Mouse (Mus musculus) bone marrow macrophage, adult 2 months (primary cell): ENCODE results near the gene Bzw2. TPM values are rescaled to one million over a fixed set of nuclear protein-coding genes. Genes with fewer than 3 reads are reported as not detected.
"Not testable (repeated sequence)": the region's sequence is repeated elsewhere in the genome, so short reads cannot be mapped to it uniquely, and the experiment has no call there.

Source experiments
- H3K27ac ChIP-seq: 2 replicates; pipeline ENCODE4 v1.5.1; 2012; ENCODE audit warnings: low read depth, low read length; ENCODE audit not compliant: insufficient read depth
- H3K4me1 ChIP-seq: 2 replicates; pipeline ENCODE4 v1.6.1; 2012; ENCODE audit warnings: low read length; ENCODE audit not compliant: control insufficient read depth, insufficient read depth
- H3K4me3 ChIP-seq: 2 replicates; pipeline ENCODE4 v1.5.1; 2012; ENCODE audit warnings: mild to moderate bottlenecking, low read length, moderate library complexity; ENCODE audit not compliant: insufficient read depth
- CTCF ChIP-seq: IDR thresholded peaks from 2 replicates; pipeline ENCODE4 v1.5.1; 2012; ENCODE audit warnings: low read depth, mild to moderate bottlenecking, low read length, moderate library complexity
- POLR2A ChIP-seq: IDR thresholded peaks from 2 replicates; pipeline ENCODE4 v1.6.1; 2012; ENCODE audit warnings: mild to moderate bottlenecking, low read depth, low read length, borderline replicate concordance
- polyA plus RNA-seq: library from polyadenylated mRNA; stranded (reverse); fragments of >200 nt; gene quantifications from 2 replicates; pipeline ENCODE4 v1.2.4, GENCODE M21; 2012; ENCODE audit not compliant: missing spikeins, insufficient read depth, insufficient read length

Bzw2 gene
- 6.3 and 7.3 TPM in 2 replicates for polyA plus RNA-seq

DNA sequence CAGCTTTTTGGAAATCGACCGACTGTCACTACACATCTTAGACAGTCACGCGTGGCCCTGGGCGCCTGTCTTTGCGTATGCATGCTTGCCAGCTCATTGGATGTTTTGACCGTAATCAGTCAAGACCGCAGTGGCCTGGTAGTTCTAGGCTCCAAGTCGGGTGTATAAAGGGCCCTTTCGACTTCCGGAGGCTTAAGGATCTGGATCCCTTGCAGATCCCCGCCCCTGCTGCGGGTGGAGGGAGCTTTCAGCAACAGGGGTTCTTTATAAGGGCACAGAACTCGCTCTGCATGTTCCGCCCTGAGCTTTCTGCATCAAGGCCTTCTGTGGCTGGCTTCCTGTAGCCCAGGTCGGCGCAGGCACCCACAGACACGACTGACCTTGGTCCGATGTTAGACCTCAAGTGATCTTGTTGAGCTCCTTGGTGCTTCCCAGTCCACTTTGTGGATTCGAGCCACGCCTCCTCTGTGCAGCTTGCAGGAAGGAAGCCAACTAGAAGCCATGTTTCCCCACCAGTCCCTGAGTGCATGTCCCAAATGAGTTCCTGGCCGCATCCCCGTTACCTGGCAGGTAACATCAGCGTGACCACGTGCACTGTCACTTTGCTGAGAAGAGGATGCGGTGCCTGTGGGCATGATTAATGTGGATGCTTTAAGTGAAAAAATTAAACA lies at the start of gene Bzw2:
Bzw2 (minus strand) TSS at position 443 of the 671 bp plus-strand sequence.
- Histone ChIP-seq H3K4me1 (peaks cover 22% of the 10 kb centered on the region), H3K27ac (peak within 1 kb of the TSS; percentile 82), H3K4me3 (peak within 1 kb of the TSS; percentile 81)
- TF ChIP-seq POLR2A: no peak
- TF ChIP-seq CTCF: no peak

DNA sequence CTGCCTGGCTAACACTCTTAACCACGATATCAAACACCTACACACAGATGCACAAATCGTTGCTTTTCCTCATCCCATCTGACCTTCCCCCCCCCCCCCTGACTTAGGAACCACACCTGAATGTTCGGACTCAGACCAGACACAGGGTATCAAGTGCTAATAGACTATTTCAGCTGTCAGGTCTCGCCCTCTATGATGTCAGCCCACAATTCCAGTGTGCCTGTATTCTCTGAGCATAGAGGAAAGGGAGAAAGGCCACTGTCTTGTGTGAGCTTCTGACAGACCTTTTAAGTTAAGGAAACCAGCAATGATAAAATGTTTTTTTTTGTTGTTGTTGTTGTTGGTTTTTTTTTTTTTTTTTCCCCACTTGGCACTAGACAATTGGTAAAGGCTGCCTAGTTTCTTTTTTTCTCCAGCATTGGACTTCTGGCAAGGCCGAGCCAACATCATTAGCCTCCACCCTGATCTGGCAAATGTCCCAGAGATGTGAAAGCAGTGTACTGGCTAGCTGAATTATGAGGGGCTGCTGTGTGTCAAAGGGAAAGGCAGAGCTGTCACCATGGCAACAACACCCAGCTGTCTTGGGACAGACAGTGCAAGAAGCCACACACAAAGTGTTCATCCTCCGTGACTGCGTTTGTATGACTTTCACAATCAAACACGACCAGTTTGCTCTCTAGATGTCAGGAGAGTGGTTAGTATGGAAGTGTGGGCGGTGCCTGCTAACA lies 49.4 kb upstream of the Bzw2 start:
- Histone ChIP-seq H3K4me1 (no peaks in the 10 kb centered on the region), H3K4me3 (no peak overlapping the region), H3K27ac (no peak overlapping the region)
- TF ChIP-seq CTCF (no peak), POLR2A (no peak)

DNA sequence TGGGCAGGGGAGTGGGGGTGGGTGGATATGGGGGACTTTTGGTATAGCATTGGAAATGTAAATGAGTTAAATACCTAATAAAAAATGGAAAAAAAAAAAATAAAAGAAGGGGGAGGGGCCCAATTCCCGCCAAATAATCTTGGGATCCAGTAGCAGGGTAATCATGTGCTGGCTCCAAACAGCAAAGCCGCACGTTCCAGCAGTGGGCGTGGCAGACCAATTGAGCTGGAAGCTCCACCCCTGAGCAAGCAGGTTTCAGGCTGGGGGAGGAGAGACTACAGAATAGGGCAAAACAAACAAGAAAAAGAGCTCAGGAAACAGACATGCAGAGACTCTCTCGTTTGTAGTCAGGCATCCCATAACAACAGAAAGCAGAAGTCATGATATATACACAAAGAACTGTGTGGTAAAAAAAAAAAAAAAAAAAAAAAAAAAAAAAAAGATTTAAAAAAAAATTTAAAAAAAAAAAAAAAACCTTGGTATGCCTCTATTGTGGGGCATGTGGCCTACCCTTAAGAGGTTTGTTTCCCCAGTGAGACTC lies 47.8 kb upstream of the Bzw2 start:
- H3K27ac ChIP-seq, H3K4me1 ChIP-seq, H3K4me3 ChIP-seq: not testable (repeated sequence)

DNA sequence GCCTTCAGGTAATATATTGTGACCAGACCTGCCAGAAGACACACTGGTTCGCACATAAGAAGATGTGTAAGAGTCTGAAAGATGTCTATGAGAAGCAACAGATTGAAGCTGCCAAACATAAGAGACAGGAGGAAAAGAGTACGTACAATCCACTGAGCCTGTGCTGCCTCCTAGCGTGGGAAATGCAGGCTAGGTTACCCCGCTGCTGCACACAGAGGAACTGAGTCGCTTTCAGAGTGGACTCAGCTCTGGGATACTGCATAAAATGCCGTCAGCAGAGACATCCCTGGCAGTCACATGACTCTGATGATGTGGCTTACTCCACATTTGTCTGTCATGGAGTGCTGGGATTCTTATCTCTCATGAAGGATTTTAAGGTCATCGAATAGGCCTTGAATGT lies 37.1 kb upstream of the Bzw2 start:
- Histone ChIP-seq H3K27ac (no peak overlapping the region), H3K4me1 (peaks cover 7% of the 10 kb centered on the region), H3K4me3 (no peak overlapping the region)
- TF ChIP-seq CTCF: no peak
- TF ChIP-seq POLR2A: no peak

DNA sequence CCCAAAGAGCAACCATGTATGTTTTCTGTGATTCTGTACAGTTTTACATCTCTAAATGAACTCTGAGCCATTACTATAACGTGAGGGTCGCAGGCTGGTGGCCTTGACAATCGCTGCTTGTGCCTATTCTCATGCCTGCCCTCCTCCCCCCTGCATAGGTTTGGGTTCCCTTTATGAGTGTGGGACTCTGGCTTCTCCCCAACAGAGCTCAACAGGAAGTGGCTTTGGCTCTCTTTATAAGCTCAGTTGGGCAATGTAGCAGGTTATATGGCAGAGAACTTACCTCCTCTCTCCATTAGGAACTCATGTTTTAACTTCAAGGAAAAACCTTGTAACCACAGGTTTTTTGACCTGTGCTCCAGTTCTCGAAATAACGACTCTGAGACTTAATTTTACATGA lies 32.5 kb upstream of the Bzw2 start:
- H3K4me1 ChIP-seq: peaks cover 26% of the 10 kb centered on the region
- H3K27ac ChIP-seq: no peak overlapping the region
- TF ChIP-seq POLR2A (no peak), CTCF (no peak)
- no peak overlapping the region for H3K4me3 ChIP-seq

DNA sequence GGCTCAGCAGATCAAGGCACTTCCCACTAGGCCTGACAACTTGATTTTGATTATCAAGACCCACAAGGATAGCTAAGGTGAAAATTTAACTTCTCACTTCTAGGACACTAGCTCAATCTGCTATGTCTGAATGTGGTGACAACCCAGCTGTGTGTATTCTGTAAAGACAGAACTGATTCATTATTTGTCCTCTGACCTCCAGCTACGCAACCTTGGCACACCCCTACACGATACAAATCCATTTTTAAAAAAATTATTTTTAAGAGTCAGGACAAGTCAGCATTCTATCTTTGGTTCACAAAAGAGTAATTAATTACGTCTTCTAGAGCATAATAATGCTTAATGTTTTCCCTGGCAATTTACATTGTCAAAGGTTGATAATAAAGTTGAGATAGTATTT lies 31.7 kb upstream of the Bzw2 start:
- H3K27ac ChIP-seq: no peak overlapping the region
- H3K4me3 ChIP-seq: no peak overlapping the region
- H3K4me1 ChIP-seq: peaks cover 26% of the 10 kb centered on the region
- TF ChIP-seq POLR2A (no peak), CTCF (no peak)

DNA sequence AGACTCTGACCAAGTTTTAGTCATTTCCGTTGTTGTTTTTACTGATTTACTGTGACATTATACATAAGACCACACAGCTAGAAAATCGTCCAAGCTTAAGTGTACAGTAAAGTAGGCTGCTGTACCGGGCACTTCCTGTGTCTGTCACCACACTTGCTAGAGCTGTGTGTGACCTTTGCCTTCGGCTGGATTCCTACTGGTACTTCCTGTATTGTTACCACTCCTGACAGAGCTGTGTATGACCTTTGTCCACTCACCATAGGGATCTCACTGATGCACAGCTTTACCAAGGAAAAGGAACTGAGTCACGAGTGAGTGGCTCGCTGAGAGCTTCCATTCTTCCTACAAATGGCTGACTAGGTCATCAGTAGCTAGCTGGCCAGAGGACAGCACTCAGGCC lies 29.2 kb upstream of the Bzw2 start:
- TF ChIP-seq POLR2A: no peak
- Histone ChIP-seq H3K4me1 (peaks cover 26% of the 10 kb centered on the region), H3K4me3 (no peak overlapping the region), H3K27ac (peak overlapping the region; percentile 68)

DNA sequence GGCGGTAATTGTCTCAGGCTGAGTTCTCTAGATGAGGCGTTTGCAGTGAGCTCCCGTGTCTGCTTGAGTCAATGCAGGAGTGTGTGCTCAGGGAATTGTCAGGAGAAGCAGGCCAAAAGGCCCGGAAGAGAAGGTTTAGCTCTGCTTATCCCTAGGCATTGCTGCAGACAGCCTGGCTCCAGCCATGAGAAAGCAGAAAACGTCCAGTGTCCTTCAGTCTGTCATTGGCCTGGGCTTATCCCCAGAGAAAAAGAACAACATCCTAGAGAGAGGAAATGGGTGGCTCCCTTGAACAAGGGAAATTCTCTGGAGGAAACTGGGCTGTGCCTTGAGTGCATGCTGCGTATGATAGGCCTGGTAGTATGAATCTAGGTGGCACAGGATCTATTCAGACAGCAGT lies 24.7 kb upstream of the Bzw2 start:
- Histone ChIP-seq H3K4me1 (peaks cover 13% of the 10 kb centered on the region), H3K4me3 (no peak overlapping the region), H3K27ac (no peak overlapping the region)
- TF ChIP-seq POLR2A: no peak
- TF ChIP-seq CTCF: no peak

DNA sequence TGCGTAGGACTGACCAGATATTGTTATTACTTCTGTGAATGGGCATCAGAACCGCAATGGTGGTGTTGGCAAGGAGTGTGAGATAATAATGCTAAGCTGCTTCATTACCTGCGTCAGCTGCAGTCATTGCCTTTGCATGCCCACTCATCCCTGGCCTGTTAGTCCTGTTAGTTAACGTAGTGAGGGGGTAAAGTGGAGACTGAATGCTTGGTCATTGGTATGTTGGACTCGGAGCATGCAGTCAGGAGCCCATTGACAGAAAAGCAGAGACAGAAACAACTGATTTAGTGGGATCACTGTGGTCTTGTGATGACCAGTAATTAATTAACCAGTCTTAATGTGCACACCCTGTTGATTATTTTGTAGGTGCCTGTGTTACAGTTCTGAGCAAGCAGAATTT lies 19.3 kb upstream of the Bzw2 start:
- no peaks in the 10 kb centered on the region for H3K4me1 ChIP-seq
- no peak for TF ChIP-seq CTCF
- no peak overlapping the region for H3K4me3 ChIP-seq
- no peak overlapping the region for H3K27ac ChIP-seq

DNA sequence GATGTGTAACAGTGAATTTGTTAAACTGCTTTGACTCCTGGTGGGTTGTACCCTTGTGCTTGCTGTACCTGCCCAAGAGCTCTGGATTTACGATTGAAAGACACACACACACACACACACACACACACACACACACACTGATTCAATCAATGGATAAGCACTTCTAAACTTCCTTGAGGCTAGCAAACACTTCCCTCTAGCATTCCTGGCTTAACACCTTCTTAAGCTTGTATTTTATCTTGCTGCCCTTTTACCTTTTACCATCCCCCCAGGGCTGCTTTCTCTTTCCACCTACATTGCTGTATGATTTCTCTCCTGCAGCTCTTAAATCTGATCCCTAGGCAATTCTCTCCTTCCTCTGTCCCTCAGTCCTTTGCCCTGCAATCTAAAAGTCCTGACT lies 7.4 kb upstream of the Bzw2 start:
- H3K4me3 ChIP-seq: no peak overlapping the region

More for the DNA sequence above, 7.4 kb upstream of the Bzw2 start:
- TF ChIP-seq CTCF: no peak
- no peak for TF ChIP-seq POLR2A
- Histone ChIP-seq H3K4me1 (no peaks in the 10 kb centered on the region), H3K27ac (no peak overlapping the region)
